Mouse (Mus musculus) stomach, embryonic 16.5 days (tissue): Measurements from ENCODE around the gene Slc5a3. TPM values are rescaled to one million over a fixed set of nuclear protein-coding genes. Genes with fewer than 3 reads are reported as not detected.
"Not testable (repeated sequence)": the region's sequence is repeated elsewhere in the genome, so short reads cannot be mapped to it uniquely, and the experiment has no call there.

Experiments used
- ATAC-seq: fragments of 200-750 bp; cut with Nextera tagmentation; 2 replicates; pipeline ENCODE4 v1.8.0; 2017; ENCODE audit warnings: moderate number of reproducible peaks, moderate TSS enrichment; ENCODE audit not compliant: insufficient read depth, low FRiP score
- H3K27ac ChIP-seq: fragments of 300-500 bp; sonication (generic); 2 replicates; pipeline ENCODE4 v1.5.1; 2014; ENCODE audit warnings: low read length
- H3K27me3 ChIP-seq: fragments of 300-500 bp; sonication (generic); 2 replicates; pipeline ENCODE4 v1.6.1; 2014; ENCODE audit warnings: low read length, control low read depth, mixed read lengths; ENCODE audit not compliant: control insufficient read depth, insufficient read depth
- H3K36me3 ChIP-seq: fragments of 300-500 bp; sonication (generic); 2 replicates; pipeline ENCODE4 v1.6.1; 2014; ENCODE audit warnings: low read length; ENCODE audit not compliant: control insufficient read depth, insufficient read depth
- H3K4me1 ChIP-seq: fragments of 300-500 bp; sonication (generic); 2 replicates; pipeline ENCODE4 v1.6.1; 2014; ENCODE audit warnings: low read length, control low read depth, mixed read lengths; ENCODE audit not compliant: control insufficient read depth, insufficient read depth
- H3K4me2 ChIP-seq: fragments of 300-500 bp; sonication (generic); 2 replicates; pipeline ENCODE4 v1.6.1; 2014; ENCODE audit warnings: low read depth, low read length, mixed read lengths
- H3K4me3 ChIP-seq: fragments of 300-500 bp; sonication (generic); replicated peaks from 2 replicates; pipeline ENCODE4 v1.5.1; 2014; ENCODE audit warnings: mild to moderate bottlenecking, low read length
- H3K9ac ChIP-seq: fragments of 300-500 bp; sonication (generic); 2 replicates; pipeline ENCODE4 v1.6.1; 2014; ENCODE audit warnings: low read length
- H3K9me3 ChIP-seq: fragments of 300-500 bp; sonication (generic); replicated peaks from 2 replicates; pipeline ENCODE4 v1.6.1; 2016; ENCODE audit warnings: low read length, control low read depth; ENCODE audit not compliant: control insufficient read depth
- WGBS: fragments of 180-500 bp; shearing (Covaris S2); extraction: QIAGEN DNeasy Blood & Tissue Kit; methylation state at CpG from one replicate; pipeline ENCODE4 v1.1.7; 2014; 5-methylcytosine and 5-hydroxymethylcytosine counted together
- polyA plus RNA-seq: library from polyadenylated mRNA; unstranded; fragments of >200 nt; fragmentation: Nextera tagmentation; extraction: Ambion mirVana; gene quantifications from 2 replicates; pipeline ENCODE4 v1.2.1, GENCODE M21; 2015

Slc5a3 gene
- polyA plus RNA-seq, 1 experiment from 2014 or later: 5.1 TPM

DNA sequence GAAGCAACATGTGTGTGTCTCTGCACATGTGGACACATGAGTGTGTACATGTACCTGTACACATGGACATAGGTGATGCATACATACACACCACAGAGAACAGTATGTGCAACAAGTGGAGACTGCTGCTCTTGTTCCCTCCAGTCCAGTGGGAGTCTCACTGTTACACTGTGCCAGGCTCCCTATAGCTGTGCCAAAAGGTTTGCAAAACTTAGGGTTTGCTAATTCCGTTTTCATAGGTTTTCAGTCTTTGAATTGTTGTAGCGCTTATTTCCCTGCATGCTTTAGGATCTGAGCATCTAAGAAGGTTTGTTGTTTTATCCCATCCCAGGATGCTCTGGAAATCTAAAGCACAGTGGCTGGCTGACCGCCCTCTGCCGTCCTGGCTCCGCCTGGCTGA is 33.8 kb downstream of the Slc5a3 start:
- WGBS: 82% methylated on average over 5 of the region's 5 CpGs

DNA sequence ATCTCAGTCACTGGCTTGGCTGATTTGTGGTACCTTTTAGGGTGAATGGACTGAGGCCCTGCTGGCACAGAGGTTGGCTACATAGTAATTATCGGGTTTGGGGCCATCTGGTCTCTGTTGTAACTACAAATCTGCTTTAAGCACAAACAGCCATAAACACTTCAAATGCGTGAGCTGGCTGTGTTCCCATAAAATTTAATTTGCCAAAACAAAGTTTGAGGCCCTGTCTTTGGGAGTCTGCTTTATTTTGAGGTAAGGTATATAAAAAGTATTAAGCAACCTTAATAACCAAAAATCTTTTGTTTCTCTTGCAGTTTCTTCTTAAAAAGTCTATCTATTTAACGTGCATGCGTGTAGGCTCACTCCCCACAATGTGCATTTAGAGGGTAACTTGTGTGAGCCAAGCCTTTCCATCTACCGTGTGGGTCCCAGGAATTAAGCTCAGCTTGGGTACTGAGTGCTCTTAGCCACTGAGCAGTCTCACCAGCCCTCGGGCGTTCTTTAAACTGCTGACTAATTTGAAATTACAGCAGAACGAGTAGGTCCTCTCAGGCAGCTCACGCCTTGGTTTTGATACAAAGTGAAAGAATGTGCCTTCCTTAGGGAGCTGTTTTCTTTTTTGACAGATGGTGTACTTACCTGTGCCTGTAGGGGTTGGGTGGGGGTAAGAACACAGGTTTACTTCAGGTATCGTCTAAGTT is 40.4 kb downstream of the Slc5a3 start:
- Histone ChIP-seq H3K36me3 (no peaks in the 10 kb centered on the region), H3K9me3 (no peaks in the 10 kb centered on the region), H3K9ac (no peak overlapping the region), H3K27ac (no peak overlapping the region), H3K27me3 (no peaks in the 10 kb centered on the region), H3K4me3 (no peak overlapping the region), H3K4me2 (no peak overlapping the region), H3K4me1 (peaks cover 3% of the 10 kb centered on the region; the same call in 1 of the 2 replicates)
- no peak for ATAC-seq
- WGBS: 57% methylated on average over 10 of the region's 10 CpGs

More for the DNA sequence above, 33.8 kb downstream of the Slc5a3 start:
- H3K36me3 ChIP-seq: no peaks in the 10 kb centered on the region
- H3K9ac ChIP-seq: no peak overlapping the region
- no peak overlapping the region for H3K4me3 ChIP-seq
- H3K9me3 ChIP-seq: no peaks in the 10 kb centered on the region
- H3K27me3 ChIP-seq: no peaks in the 10 kb centered on the region
- no peaks in the 10 kb centered on the region for H3K4me1 ChIP-seq
- ATAC-seq: no peak
- H3K4me2 ChIP-seq: no peak overlapping the region
- H3K27ac ChIP-seq: no peak overlapping the region

DNA sequence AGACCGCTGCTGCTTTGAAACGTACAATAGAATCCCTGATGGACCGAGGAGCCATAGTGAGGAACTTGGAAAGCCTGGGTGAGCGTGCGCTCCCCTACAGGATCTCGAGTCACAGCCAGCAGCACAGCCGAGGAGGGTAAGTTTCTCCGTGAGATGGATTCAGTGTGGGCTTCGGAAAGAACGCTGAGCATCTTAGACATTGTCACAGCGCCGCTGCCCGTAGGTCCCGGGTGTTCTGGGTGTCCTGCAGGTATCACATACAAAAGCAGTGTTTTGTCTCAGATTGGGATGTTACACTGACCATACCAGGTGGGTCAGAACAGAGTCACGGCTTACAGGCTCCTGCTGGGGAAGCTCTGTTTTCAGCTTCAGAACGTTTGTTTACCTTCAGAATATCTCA is 41.5 kb downstream of the Slc5a3 start:
- 78% methylated on average over 16 of the region's 16 CpGs for WGBS
- Histone ChIP-seq H3K4me2 (no peak overlapping the region), H3K9me3 (no peaks in the 10 kb centered on the region), H3K36me3 (no peaks in the 10 kb centered on the region), H3K4me3 (no peak overlapping the region), H3K27ac (no peak overlapping the region), H3K27me3 (no peaks in the 10 kb centered on the region), H3K9ac (no peak overlapping the region), H3K4me1 (peaks cover 3% of the 10 kb centered on the region; the same call in 1 of the 2 replicates)
- ATAC-seq: no peak

DNA sequence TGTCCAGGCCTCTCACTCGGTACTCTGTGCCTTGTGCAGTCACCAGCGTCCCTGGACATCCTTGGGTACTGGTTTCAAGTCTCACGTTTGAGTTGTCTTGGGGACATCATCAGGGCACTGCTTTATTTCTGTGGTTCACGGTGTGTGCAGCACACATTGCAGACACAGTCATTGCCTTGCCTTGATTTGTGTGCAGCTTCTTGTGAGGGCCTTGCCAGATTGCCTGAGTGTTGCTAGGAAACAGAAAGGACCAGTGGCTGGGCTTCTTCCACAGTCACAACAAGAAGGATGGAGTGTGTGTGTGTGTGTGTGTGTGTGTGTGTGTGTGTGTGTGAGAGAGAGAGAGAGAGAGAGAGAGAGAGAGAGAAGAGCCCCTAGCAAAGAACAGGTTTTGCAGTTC is 42.0 kb downstream of the Slc5a3 start:
- Histone ChIP-seq H3K4me2 (no peak overlapping the region), H3K4me3 (no peak overlapping the region), H3K36me3 (no peaks in the 10 kb centered on the region), H3K9me3 (no peaks in the 10 kb centered on the region), H3K4me1 (peaks cover 3% of the 10 kb centered on the region; the same call in 1 of the 2 replicates), H3K9ac (no peak overlapping the region), H3K27me3 (no peaks in the 10 kb centered on the region), H3K27ac (no peak overlapping the region)
- 70% methylated on average over 4 of the region's 4 CpGs for WGBS
- ATAC-seq: no peak

DNA sequence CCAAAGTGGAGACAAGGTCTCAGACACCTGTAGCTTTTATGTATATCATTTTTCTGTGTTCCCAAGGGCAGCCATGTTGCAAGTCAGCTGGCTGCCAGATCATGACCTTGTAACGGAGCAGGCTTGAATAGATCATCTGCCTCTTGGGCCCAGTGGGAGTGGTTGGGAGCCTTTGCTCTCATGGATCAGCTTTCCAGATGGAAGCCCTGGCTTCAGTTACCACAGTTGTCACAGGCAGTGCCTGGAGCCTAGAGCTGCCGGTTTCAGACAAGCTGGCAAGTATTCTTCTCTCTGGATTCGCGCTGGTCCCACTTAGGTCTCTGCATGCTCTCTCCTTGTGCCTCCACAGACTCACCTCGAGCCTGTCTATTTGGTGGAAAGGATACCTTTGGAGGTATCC is 44.0 kb downstream of the Slc5a3 start:
- Histone ChIP-seq H3K4me1 (peaks cover 3% of the 10 kb centered on the region; the same call in 1 of the 2 replicates), H3K27ac (no peak overlapping the region), H3K27me3 (no peaks in the 10 kb centered on the region), H3K4me3 (no peak overlapping the region), H3K36me3 (no peaks in the 10 kb centered on the region), H3K4me2 (no peak overlapping the region), H3K9ac (no peak overlapping the region), H3K9me3 (no peaks in the 10 kb centered on the region)
- 85% methylated on average over 5 of the region's 5 CpGs for WGBS
- no peak for ATAC-seq

DNA sequence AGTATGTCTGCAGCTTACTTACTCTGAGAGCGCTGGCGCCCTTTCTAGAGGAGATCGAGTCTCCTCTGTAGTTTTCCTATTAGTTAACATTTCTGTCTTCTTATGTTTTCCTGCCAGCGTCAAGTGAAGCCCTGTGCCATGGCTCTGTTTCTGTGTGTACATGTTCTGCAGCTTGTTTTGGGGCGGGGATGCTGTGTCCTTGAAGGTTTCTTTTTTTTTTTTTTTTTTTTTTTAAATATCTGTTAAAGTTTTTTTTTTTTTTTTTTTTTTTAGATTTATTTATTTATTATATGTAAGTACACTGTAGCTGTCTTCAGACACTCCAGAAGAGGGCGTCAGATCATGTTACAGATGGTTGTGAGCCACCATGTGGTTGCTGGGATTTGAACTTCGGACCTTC is 44.8 kb downstream of the Slc5a3 start:
- H3K27me3 ChIP-seq, H3K4me2 ChIP-seq, H3K36me3 ChIP-seq, H3K4me1 ChIP-seq, H3K4me3 ChIP-seq, H3K9ac ChIP-seq, H3K27ac ChIP-seq, H3K9me3 ChIP-seq, ATAC-seq: not testable (repeated sequence)
- 93% methylated on average over 6 of the region's 7 CpGs for WGBS

DNA sequence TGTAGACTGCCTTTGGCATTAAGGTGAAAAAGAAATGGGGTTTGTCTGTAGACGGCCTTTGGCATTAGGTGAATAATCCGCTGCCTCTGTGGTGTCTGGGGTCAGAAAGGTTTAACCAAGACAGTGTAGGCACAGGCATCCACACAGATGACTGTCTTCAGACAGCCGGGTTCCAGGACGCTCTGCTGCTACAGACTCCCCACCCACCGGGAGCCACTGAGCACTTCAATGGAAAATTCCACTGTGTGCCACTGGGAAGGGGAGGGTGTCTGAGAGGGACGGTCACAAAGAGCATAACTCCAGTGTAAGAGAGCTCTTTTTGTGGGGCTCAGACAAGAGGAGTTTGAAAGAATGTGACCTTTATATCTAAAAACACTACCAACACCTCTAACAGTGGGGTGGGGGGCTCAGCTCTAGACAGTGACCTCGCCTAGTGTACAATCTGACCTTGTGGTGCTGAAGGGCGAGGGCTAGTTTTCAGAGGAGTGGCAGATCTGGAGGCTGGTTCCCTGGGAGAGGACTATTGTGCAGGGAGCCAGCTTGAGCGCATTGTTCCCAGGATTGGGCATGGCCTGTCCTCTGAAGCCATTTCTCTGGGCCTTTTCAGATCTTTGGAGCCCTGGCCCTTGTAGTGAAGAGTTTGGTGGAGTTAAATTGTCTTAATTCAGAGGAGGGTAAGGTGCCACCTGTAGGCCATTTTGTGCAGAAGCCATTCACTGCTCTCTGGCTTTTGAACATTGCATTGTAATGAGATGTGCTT is 45.6 kb downstream of the Slc5a3 start:
- Histone ChIP-seq H3K27me3 (no peaks in the 10 kb centered on the region), H3K36me3 (no peaks in the 10 kb centered on the region), H3K4me3 (no peak overlapping the region), H3K9ac (no peak overlapping the region), H3K4me2 (no peak overlapping the region), H3K9me3 (no peaks in the 10 kb centered on the region), H3K4me1 (no peaks in the 10 kb centered on the region), H3K27ac (no peak overlapping the region)
- WGBS: 54% methylated on average over 9 of the region's 9 CpGs
- ATAC-seq: peak; percentile 25; the same call in 1 of the 2 replicates

DNA sequence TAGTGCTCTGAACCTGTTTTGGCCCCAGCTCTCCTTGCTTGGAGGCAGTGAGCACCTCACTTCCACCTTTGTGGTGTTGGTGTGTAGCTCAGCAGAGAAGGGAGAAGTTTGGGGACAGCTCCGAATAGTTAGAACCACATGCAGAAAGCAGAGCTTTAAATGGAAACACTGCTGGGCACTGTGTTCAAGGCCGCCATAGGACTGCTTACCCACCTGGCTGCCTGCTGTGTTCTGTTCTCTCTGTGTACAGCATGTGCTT is 46.1 kb downstream of the Slc5a3 start:
- H3K4me3 ChIP-seq: no peak overlapping the region
- H3K9me3 ChIP-seq: no peaks in the 10 kb centered on the region
- no peaks in the 10 kb centered on the region for H3K4me1 ChIP-seq
- H3K36me3 ChIP-seq: no peaks in the 10 kb centered on the region
- H3K4me2 ChIP-seq: no peak overlapping the region
- 88% methylated on average over 2 of the region's 2 CpGs for WGBS
- H3K27me3 ChIP-seq: no peaks in the 10 kb centered on the region
- ATAC-seq: no peak
- no peak overlapping the region for H3K27ac ChIP-seq
- H3K9ac ChIP-seq: no peak overlapping the region

DNA sequence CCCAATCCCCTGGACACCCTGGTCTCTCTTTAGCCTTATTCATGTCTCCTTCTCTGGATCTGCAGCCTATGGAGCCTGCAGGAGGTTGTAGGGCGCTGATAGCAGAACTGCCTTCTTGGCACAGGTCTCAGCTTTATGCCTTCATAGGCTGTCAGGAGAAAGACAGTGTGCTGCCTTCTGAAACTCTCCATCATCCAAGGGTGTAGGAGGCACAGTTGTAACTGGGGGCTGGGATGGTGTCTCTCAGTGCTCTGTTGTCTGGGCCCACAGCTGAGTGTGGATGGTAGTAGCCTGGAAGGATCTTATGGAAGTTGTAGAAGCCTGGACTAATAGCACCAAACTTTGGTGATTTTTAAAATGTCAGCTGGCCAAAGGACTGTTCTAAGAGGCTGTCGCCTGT is 46.8 kb downstream of the Slc5a3 start:
- WGBS: 93% methylated on average over 2 of the region's 2 CpGs
- H3K36me3 ChIP-seq: no peaks in the 10 kb centered on the region
- H3K9ac ChIP-seq: no peak overlapping the region
- no peaks in the 10 kb centered on the region for H3K4me1 ChIP-seq
- H3K4me2 ChIP-seq: no peak overlapping the region
- no peak for ATAC-seq
- H3K9me3 ChIP-seq: no peaks in the 10 kb centered on the region
- H3K27ac ChIP-seq: no peak overlapping the region
- H3K4me3 ChIP-seq: no peak overlapping the region
- no peaks in the 10 kb centered on the region for H3K27me3 ChIP-seq
